Mouse (Mus musculus) cerebellum, postnatal 36 days (tissue): ENCODE data around the gene Gm20388.

Experiments used
- DNase-seq, 2 experiments: peaks; one replicate each; pipeline ENCODE4 v3.0.0; 2021 to 2022; ENCODE audit warnings: mixed read lengths in 2 of 2

Gm20388 gene

GRCm38 (mm10) chr8:120425199-120425941 lies 514.7 kb downstream of the Gm20388 start:
- DNase-seq: no peak

DNA sequence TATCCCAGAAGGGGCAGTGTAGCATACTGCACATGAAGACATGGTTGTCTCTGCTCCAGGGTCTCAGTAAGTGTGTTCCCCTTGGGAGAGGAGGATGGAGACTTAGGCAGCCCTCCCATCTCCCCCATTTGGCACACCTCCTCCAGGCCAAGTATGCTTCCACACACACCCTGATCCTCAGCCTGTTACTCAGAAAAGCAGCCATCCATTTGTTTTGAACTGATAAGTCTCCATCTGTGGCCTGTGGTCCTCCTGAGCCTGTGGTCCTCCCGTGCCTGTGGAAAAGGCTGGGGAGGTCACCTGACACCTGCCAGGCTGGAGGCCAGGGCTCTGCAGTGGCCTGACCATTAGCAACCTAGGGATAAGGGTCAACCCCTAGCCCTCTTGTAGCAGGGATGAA lies 515.5 kb downstream of the Gm20388 start:
- DNase-seq: no peak

- peak; percentile 56 to 61 for DNase-seq
Measured at GRCm38 (mm10) chr8:120426622-120427385, 516.2 kb downstream of the Gm20388 start.

DNA sequence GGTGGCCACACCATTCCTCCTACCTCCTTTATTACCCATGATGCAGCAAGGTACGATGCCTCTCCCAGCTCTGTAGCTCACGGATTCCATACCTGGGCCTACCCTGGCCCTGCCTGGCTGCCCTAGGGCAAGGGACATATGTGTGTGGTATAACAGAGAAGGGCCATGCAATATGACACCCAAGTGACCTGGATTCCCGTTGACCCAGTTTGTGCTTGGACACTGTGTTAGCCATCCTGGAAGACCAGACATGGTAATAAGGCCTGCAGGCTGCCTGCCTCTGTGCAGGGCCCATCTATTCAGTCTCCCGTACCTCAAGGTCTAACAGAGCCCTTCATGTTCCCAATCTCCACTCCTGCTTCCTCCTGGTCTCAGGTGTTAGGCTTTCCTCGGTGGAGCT lies 517.9 kb downstream of the Gm20388 start:
- no peak for DNase-seq

- DNase-seq: no peak
Measured at GRCm38 (mm10) chr8:120429116-120429515, 518.5 kb downstream of the Gm20388 start.

DNA sequence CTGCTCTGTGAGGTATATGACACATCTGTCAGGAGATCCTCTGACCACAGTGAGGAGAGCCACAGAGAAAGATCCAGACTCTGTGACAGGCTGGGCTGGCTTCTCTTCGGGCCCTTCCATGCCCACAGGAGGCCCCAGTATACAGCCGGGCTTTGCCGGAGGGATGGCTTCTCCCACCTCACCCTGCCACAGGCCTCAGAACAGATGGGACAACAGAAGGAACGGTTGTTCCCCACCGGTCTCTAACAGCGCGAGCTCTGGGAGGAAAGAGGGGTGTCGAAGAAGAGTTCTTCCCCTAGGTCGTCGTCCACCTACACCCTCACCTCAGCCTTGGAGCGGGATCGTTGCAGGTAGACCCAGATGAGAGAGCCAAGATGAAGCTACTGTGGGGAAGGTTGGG lies 520.4 kb downstream of the Gm20388 start:
- DNase-seq: peak; percentile 48 to 53

- DNase-seq: no peak
Measured at GRCm38 (mm10) chr8:120432438-120432837, 521.8 kb downstream of the Gm20388 start.

DNA sequence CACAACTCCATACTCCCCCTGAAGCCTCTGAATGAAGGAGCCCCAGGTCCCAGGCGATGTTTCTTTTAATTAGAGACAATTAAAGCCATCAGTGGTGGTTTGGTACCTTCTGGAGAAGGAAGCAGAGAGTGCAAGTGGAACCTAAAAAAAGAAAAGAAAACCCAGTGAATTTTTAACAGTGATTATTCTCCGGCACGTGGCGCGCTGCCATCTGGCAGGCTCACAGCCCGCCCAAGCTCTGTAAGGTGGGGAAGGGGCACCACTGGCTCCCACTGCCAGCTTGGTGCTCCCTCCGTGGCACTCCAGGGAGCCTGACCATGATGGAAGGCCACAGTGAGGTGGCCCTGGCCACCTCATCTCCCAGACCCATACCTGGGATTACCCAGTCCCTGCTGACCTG lies 522.5 kb downstream of the Gm20388 start:
- no peak for DNase-seq

DNA sequence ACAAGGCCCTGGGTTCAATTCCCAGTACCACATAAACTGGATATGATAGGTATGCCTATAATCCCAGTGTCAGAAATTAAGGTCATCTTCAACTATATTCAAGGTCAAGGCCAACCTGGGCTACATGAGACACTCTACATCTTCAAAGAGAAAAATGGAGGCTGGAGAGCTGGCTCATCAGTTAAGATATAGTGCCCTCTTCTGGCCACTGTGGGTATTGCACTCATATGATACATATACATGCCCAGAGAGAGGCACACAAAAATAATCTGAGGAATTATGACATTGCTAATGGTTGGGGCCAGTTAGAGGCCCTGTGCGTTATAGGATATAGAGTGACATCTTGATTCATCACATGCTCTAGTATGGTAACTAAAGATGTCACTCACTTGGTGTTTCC lies 523.1 kb downstream of the Gm20388 start:
- DNase-seq: no peak

DNA sequence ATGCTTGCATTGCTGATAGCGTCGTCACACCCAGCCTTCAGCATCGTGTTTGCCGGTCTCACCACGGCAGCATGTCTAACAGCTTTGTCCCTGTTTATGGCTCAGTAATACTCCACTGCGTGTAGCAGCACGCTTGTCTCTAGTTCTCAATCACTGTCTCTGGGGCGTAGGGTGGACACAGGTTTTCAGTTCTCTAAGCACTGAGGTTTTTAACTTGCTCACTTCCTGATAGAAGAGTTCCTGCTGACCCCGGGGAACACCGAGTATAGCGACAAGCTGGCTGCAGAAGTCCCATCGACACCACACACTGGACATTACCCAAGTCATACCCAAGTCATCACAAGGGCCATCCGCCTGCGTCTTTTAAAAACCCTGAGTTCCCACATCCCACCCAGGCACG lies 525.1 kb downstream of the Gm20388 start:
- DNase-seq: no peak

- DNase-seq: no peak
Measured at GRCm38 (mm10) chr8:120436491-120437030, 525.9 kb downstream of the Gm20388 start.

GRCm38 (mm10) chr8:120437207-120437606 lies 526.6 kb downstream of the Gm20388 start:
- no peak for DNase-seq

- DNase-seq: peak; percentile 77 to 79
Measured at GRCm38 (mm10) chr8:120437666-120438395, 527.2 kb downstream of the Gm20388 start.

- peak in 1 of 2 experiments; percentile 31 for DNase-seq
Measured at GRCm38 (mm10) chr8:120439309-120439708, 528.7 kb downstream of the Gm20388 start.

GRCm38 (mm10) chr8:120440739-120441138 lies 530.1 kb downstream of the Gm20388 start:
- no peak for DNase-seq

DNA sequence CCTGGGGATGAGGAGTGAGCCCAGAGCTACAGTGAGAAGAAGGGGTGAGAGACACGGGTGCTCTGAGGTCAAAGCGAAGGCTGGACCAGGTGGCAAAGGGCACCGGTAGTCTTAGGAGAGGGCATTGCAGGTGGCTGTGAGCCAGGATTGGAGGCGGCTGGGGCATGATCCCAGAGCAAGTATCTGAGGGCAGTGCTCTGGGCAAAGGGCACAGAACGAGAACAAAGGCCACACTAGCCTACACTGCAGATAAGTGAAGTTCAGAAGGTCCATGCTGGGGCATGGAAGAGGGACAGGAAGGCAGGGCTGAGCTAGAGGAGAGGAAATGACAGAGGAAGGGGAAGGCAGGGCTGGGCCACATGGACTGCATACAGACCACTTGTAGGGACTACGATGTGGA lies 531.0 kb downstream of the Gm20388 start:
- DNase-seq: no peak

DNA sequence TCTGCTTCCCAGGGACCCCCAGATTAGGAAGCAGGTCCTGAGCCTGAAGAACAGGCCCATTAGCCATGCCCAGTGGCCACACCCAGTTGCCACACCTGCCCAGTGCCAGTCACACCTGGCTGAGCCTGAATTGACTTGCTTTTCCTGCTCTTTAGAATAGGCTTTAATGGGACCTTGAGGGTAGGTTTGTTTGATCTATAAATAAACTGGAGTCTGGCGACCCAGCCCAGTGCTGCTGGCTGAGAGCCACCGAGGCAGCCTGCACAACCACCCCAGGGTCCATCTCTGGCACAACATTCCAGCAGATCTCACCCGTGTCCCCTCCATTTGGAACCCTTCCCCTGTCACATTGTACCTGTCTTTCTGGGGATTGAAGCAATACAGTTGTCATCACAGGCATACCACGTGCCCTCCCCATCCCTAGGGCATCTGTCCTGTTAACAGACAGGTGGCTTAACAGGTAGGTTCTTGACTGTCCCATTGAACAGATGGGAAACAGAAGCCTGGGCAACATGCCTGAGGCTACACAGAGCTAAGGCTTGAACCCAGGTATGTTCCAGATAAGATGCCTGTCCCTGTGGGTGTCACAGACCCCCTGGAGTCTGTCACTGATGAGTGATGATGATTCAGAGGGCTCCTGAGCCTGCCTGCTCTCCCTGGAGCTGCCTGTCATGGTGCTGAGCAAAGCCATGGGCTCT lies 531.8 kb downstream of the Gm20388 start:
- DNase-seq: no peak

DNA sequence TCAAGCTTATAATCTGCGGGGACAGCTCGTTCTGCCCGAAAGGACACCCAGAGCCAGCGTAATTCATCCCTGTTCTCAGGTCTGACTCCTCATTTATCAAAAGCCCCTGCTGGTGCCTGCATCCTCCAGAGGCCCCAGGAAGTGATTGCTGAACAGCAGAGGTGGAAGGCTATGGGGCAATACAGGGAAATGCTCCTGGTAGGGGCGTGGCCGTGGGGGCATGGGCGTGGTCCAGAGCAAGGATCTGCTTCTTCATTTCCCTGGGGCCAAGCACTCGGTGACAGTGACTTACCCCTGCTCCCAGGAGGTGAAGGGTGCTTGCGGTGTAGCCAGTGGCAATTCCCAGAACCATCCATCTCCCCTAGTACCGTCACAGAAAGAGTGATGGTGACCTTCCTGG lies 534.6 kb downstream of the Gm20388 start:
- DNase-seq: no peak

DNA sequence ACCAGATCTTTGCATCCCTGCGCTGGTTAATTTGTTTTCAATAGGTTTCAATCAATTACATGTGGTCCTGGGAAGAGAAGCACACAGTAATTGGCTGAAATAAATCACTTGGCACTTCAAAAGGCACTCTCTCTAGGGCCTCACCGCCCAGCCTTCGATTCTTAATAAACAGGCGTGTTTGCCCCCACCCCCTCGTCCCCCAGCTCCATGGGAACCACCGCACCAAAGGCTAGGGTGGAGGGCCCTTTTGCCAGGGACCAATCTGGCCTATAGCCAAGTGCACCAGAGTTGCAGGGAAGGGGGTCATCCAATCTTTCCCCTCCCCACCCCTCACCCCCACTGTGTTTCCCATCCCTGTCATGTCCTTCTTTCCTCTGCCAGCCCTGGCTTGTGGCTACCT lies 537.5 kb downstream of the Gm20388 start:
- no peak for DNase-seq

DNA sequence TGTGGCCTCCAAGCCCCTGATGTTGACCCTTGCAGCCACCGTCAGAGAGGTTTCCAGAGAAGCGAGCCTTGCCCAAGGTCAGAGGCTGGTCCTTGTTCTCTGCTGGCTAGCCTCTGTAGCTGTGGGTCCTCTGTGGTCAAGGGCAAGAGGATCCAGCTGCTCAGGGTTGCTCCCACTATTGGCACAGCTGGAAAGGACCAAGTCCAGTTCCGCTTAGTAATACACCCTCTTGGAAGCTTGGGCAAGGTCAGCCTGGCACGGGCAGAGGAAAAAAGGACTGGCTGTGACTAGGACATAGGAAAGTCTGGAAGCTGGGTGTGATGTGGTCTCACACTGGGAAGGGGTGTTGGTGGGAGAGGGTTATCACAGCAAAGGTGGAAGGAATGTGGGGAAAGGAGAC lies 538.5 kb downstream of the Gm20388 start:
- DNase-seq: no peak

- no peak for DNase-seq
Measured at GRCm38 (mm10) chr8:120449608-120450031, 539.0 kb downstream of the Gm20388 start.

- no peak for DNase-seq
Measured at GRCm38 (mm10) chr8:120452111-120452510, 541.5 kb downstream of the Gm20388 start.

GRCm38 (mm10) chr8:120454404-120454803 lies 543.8 kb downstream of the Gm20388 start:
- DNase-seq: no peak
